Mouse (Mus musculus) kidney, adult 8-10 months (tissue): Measurements from ENCODE around the gene Gm4201.
"Not testable (repeated sequence)": the region's sequence is repeated elsewhere in the genome, so short reads cannot be mapped to it uniquely, and the experiment has no call there.

Source experiments
- DNase-seq, 2 experiments: peaks; one replicate each; pipeline ENCODE4 v3.0.0; 2022

The Gm4201 gene

DNA sequence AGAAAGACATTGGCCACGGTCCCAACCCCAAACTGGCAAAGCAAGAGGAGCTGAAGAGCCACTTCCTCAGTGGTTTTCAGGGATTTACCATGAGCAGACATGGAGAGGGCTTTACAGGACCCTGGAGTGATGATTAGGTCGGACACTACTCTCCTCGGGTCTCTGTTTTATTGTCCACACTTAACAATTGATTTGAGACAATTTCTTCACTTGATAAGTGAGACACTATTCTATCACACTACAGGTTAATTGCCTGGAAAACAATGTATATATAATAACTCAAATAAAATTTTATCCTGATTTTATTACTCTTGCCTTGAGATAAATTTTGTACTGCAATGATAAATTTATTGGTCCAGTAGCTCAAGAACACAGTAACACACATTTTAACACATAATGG is at the start of gene Gm4201:
Gene Gm4201 (minus strand): TSS at position 101 of the 400 bp plus-strand sequence.
- not testable (repeated sequence) for DNase-seq

DNA sequence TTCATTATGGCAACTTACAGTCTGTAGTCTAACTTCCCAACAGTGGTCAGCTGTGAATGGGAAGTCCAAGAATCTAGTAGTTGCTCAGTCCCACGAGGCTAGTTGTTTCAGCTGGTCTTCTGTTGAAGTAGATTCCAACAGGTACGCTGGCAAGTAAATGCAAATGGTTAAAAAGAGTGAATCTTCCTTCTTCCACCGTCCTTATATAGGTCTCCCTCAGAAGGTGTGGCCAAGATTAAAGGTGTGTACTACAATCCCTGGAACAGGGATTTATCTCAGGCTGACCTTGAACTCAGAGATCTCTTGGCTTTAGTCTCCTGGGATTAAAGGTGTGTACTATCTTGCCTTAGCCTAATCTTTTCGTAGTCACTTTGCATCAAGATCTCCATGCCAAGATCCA is 22.9 kb upstream of the Gm4201 start, which contains the start of gene Gm4565:
Gene Gm4565 (minus strand): TSS at position 101 of the 400 bp plus-strand sequence.
- DNase-seq = not testable (repeated sequence)

DNA sequence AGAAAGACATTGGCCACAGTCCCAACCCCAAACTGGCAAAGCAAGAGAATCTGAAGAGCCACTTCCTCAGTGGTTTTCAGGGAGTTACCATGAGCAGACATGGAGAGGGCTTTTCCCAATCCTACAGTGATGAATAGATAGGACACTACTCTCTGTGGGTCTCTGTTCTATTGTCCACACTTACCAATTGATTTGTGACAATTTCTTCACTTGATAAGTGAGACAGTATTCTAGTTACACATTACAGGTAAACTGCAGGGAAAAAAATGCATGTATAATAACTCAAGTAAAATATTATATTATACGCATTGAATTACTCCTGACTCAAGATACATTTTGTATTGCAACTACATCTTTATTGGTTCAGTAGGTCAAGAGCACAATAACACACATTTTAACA is 30.4 kb downstream of the Gm4201 start, which contains the start of gene Gm8677:
Gene Gm8677 (minus strand): TSS at position 101 of the 400 bp plus-strand sequence.
- not testable (repeated sequence) for DNase-seq

DNA sequence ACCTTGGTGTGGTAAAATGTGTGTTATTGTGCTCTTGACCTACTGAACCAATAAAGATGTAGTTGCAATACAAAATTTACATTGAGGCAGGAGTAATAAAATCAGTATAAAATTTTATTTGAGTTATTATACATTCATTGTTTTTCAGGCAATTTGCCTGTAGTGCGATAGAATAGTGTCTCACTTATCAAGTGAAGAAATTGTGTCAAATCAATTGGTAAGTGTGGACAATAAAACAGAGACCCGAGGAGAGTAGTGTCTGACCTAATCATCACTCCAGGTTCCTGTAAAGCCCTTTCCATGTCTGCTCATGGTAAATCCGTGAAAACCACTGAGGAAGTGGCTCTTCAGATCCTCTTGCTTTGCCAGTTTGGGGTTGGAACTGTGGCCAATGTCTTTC is 42.5 kb downstream of the Gm4201 start, which contains the start of gene Vmn1r152:
Gene Vmn1r152 (plus strand): TSS at position 301 of the 400 bp plus-strand sequence.
- not testable (repeated sequence) for DNase-seq
